Mouse (Mus musculus) ovary, postnatal 36 days (tissue): ENCODE results near the gene Npepps.
"Not testable (repeated sequence)": the region's sequence is repeated elsewhere in the genome, so short reads cannot be mapped to it uniquely, and the experiment has no call there.

Source experiments
- DNase-seq: peaks from one replicate; pipeline ENCODE4 v3.0.0; 2022; ENCODE audit warnings: low spot score, mixed read lengths

The Npepps gene

DNA sequence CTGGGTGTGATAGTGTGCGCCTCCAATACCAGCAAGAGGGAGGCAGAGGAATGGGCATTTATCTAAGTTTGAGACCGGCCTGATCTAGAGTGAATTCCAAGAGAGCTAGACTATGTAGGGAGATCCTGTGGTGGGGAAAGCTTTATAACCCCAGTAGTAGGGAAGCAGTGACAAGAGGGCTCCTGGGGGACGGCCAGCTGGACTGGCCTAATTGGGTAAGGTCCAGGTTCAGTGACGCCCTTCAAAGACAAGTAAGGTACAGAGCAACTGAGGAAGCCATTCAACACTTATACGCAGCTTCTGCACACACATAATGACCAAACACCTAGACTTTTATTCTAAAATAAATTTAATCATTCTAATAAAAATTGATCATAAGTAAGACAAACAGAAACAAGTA is 48.0 kb downstream of the Npepps start:
- DNase-seq, result no peak

GRCm38 (mm10) chr11:97229396-97229795 is 51.0 kb downstream of the Npepps start:
- no peak for DNase-seq

- no peak for DNase-seq
Measured at GRCm38 (mm10) chr11:97228985-97229384, 51.5 kb downstream of the Npepps start.

- DNase-seq, result no peak
Measured at GRCm38 (mm10) chr11:97226131-97226530, 54.3 kb downstream of the Npepps start.

GRCm38 (mm10) chr11:97223485-97223884 is 57.0 kb downstream of the Npepps start:
- DNase-seq, result no peak

DNA sequence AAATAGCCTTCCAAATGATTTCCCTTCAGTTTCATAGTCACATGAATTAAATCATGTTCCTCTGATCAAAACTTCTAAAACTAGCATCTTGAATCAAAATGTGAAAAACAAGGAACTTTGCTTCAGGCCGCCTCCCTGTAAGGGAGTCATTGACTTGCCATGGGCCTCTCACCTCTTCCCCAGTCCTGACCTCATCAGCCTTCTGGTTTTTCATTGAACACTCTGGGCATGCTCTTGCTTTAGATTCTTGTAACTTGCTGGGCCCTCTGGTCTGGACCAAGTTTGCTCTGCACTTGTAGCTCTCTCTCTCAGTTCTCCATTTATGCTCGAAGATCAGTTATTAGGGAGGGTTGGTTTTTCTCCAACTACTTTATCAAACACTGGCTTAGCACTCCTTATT is 58.8 kb downstream of the Npepps start:
- no peak for DNase-seq

GRCm38 (mm10) chr11:97220211-97220610 is 60.2 kb downstream of the Npepps start:
- no peak for DNase-seq

GRCm38 (mm10) chr11:97214411-97214810 is 66.0 kb downstream of the Npepps start:
- no peak for DNase-seq

DNA sequence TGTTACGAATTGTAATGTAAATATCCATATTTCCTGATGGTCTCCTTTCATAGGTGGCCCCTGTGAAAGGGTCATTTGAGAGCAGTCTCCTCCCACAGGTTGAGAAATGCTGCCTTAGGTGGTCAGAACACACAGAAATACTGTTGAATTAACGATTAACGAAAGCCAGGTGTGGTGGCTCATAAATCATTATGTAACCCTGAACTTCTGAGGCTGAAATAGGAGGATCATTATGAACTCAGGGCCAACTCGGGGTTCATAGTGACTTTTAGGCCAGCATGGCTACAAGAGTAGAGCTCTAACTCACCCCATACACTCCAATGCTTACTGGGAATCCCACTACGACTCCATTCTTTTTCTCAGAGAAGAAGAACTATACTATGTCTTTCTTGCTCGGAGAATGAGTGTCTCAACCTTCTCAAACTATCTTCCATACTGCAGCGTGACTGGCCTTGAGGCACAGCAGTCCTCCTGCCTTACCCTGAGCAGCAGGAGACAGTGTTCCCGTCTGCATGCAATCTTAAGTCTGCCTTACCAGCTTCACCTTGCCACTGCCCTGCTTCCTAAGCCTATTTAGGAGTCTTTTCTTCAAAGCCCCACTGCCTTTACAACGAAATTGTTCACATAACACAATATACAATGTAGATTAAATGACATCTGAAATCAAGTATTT is 69.6 kb downstream of the Npepps start:
- DNase-seq, result no peak

DNA sequence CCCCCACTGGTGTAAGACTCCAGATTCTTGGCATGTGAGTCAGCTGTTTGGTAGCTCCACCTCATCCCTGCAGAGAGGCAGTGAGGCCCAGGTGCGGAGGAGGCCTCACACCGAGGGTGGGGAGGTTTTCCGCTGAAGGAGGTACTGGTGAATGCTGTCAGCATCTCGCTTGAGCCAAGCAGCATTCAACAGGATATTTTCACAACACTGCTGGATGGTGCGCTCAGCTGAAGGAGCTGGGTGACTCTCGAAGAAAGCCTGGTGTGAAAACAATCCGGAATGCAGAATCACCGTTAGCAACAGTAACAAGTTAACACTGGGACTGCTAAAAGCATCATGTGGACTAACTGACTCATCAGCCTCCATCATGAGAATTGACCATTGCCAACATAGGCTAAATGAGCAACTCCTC is 73.4 kb downstream of the Npepps start:
- DNase-seq, result no peak

GRCm38 (mm10) chr11:97199519-97199918 is 80.9 kb downstream of the Npepps start:
- DNase-seq, result no peak

- peak; percentile 31 for DNase-seq
Measured at GRCm38 (mm10) chr11:97198601-97199000, 81.8 kb downstream of the Npepps start.

DNA sequence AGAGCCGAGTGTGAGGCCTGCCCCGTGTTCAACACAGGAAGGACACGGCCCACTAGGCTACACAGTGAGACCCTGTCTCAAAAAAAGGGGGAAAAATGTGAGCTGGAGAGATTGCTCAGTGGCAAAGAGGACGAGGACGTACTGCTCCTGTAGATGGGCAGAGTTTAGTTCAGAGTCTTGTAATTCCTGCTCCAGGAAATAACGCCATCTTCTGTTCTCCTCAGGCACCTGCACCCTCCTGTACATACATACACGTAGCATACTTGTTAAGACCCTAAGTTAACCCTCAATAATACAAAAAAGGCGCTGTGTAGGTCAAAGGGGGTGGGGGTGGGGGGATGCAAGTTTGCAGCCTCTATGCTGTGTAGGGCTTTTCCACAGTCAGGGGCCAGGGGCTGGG is 83.4 kb downstream of the Npepps start:
- no peak for DNase-seq

- no peak for DNase-seq
Measured at GRCm38 (mm10) chr11:97196541-97196940, 83.9 kb downstream of the Npepps start.

DNA sequence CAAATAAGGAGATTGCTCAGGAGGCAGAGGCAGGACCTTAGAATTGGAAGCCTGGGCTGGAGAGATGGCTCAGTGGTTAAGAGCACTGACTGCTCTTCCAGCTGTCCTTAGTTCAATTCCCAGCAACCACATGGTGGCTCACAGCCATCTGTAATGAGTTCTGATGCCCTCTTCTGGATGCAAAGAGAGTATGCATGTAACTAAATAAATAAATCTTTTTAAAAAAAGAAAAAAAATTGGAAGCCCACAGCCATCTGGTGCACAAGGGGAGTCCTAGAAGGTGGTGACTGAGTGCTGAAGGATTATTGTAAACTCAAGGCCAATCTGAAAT is 87.9 kb downstream of the Npepps start:
- DNase-seq, result no peak

DNA sequence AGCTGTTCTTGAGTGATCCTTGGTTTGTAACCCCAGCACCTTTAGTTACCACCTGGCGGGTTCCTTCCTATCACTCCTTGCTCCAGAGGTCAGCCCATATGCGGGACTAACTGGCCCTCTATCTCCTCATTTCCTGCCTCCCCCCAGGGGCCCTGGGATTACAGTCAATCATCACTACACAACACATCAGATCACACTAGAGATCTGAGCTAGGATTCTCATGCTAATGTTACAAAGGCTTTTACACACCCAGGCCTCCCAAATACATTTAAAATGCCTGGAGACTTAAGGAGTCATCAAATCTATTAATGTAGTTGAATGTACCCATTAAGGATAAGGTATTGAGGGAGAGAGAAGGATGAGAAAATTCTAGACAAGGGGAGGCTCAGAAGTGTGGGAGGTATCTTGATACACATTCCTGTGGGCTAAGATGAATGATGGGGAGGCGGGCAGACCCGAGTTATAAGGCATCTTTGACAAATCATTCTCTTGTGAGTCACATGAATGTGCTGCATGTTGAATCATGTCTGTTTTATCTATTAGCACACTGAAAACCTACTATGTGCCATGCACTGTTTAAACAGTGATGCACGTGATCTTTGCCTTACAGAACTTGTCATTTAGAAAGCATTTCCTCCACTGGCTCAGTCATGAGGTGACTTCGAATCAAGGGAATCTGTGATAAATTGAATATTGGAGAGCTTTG is 88.4 kb downstream of the Npepps start:
- no peak for DNase-seq

GRCm38 (mm10) chr11:97190992-97191391 is 89.4 kb downstream of the Npepps start:
- DNase-seq, result no peak

- not testable (repeated sequence) for DNase-seq
Measured at GRCm38 (mm10) chr11:97189645-97190044, 90.8 kb downstream of the Npepps start.

GRCm38 (mm10) chr11:97189231-97189630 is 91.2 kb downstream of the Npepps start:
- DNase-seq, result no peak

GRCm38 (mm10) chr11:97188643-97188955 is 91.8 kb downstream of the Npepps start:
- DNase-seq, result no peak

DNA sequence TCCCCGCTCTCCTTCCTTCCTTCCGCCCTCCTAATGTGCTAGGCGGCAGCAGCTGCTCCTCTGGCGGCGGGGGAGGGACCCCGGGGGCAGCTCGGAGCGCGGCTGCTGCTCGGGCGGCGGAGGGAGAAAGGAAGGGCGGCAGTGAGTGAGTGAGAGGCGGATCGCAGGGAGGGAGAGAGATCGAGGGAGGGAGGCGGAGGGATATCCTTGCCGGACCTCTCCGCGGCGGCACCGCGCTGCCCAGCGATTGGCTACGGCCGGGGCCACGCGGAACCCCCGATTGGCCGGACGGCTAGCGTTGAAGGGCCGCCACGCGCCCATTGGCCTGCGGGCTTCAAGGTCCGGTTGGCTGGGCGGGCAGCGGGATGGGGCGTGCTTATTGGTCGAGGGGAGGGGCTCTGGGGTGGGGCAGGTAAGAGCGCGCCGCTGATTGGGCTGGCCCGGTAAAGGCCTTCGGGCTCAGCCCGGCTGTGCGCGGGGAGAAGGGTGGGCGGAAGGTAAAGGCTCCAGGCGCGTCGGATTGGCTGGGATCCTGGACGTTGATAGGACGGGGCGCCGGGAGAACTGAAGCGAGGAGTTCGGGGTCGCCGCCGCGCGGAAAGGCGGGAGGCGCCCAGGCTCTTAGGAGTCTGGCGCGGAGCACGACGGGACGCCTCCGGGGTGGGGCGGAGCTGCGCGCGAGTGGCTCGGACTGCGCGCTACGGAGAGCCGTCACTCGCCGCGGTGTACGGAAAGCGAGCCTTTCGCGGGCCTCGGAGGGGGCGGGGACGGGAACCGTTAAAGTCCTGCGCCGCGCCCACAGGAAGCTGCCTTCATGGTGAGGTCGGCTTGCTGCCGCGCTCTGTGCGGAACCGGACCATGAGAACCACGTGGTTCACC is 92.4 kb downstream of the Npepps start, which contains the start of gene Kpnb1:
Gene Kpnb1 (minus strand): TSS at position 118 of the 879 bp plus-strand sequence.
- peak; percentile 99 for DNase-seq

GRCm38 (mm10) chr11:97186947-97187763 is 93.3 kb downstream of the Npepps start:
- peak; percentile 99 for DNase-seq
